Mouse (Mus musculus) cerebellum, adult 11-12 months (tissue): ENCODE measurements around the gene Skor1.

Experiments used
- DNase-seq: peaks from one replicate; pipeline ENCODE4 v3.0.0; 2022

Gene Skor1

GRCm38 (mm10) chr9:63089141-63089540 lies 59.6 kb downstream of the Skor1 start:
- DNase-seq, result no peak
